Mouse (Mus musculus) heart, adult 2 months (tissue): Measurements from ENCODE around the gene Acvrl1. TPM values are rescaled to one million over a fixed set of nuclear protein-coding genes. Genes with fewer than 3 reads are reported as not detected.

ENCODE experiments used
- DNase-seq, 2 experiments: peaks; one replicate each; pipeline ENCODE4 v3.0.0; 2021
- H3K27ac ChIP-seq: fragments of 200-600 bp; 2 replicates; pipeline ENCODE4 v1.8.1; 2022
- H3K27me3 ChIP-seq: fragments of 200-500 bp; 2 replicates; pipeline ENCODE4 v1.6.1; 2012; ENCODE audit warnings: mild to moderate bottlenecking, low read length, inconsistent platforms, mixed read lengths; ENCODE audit not compliant: control insufficient read depth, insufficient read depth
- H3K36me3 ChIP-seq: fragments of 200-500 bp; 2 replicates; pipeline ENCODE4 v1.6.1; 2012; ENCODE audit warnings: low read length, inconsistent platforms; ENCODE audit not compliant: control insufficient read depth, insufficient read depth
- H3K4me1 ChIP-seq: fragments of 200-500 bp; 2 replicates; pipeline ENCODE4 v1.6.1; 2011; ENCODE audit warnings: low read length; ENCODE audit not compliant: control insufficient read depth, insufficient read depth
- H3K4me3 ChIP-seq: fragments of 200-600 bp; 2 replicates; pipeline ENCODE4 v1.8.1; 2022
- H3K79me2 ChIP-seq: fragments of 200-500 bp; replicated peaks from 2 replicates; pipeline ENCODE4 v1.6.1; 2012; ENCODE audit warnings: mild to moderate bottlenecking, inconsistent platforms, low read length, moderate library complexity, mixed read lengths; ENCODE audit not compliant: control insufficient read depth, insufficient read depth
- H3K9ac ChIP-seq: fragments of 200-500 bp; 2 replicates; pipeline ENCODE4 v1.6.1; 2012; ENCODE audit warnings: low read depth, mild to moderate bottlenecking, control low read depth, inconsistent platforms, low read length, mixed read lengths
- CTCF ChIP-seq: fragments of 200-600 bp; IDR thresholded peaks from 2 replicates; pipeline ENCODE4 v1.8.1; 2022; ENCODE audit warnings: antibody characterized with exemption, mild to moderate bottlenecking, moderate library complexity
- EP300 ChIP-seq: fragments of 200-500 bp; IDR thresholded peaks from 2 replicates; pipeline ENCODE4 v1.6.1; 2011; ENCODE audit warnings: low read depth, low read length, control low read depth; ENCODE audit not compliant: insufficient read depth
- POLR2A ChIP-seq: fragments of 200-500 bp; IDR thresholded peaks from 2 replicates; pipeline ENCODE4 v1.6.1; 2011; ENCODE audit warnings: mild to moderate bottlenecking, low read depth, low read length, control low read depth; ENCODE audit not compliant: insufficient read depth
- WGBS: fragments of 180-500 bp; shearing (Covaris S2); methylation state at CpG from one replicate; pipeline ENCODE4 v1.1.7; 2018; 5-methylcytosine and 5-hydroxymethylcytosine counted together
- intact Hi-C: fragments of 180-260 bp; cut with DNase I; formaldehyde crosslinking; loops from one replicate; pipeline ENCODE4 v1.15.1; 2025
- polyA plus RNA-seq: library from polyadenylated mRNA; depleted of rRNA; stranded (reverse); fragments of >200 nt; gene quantifications from 2 replicates; pipeline ENCODE4 v1.2.3, GENCODE M21; 2012
- total RNA-seq, 2 experiments: library from RNA; stranded (reverse); gene quantifications; 2 replicates each; pipeline ENCODE4 v1.2.3; 2021

Gene Acvrl1
- total and polyA plus RNA-seq, 3 experiments, result 24.1 to 35.0 (median 29.5) TPM

DNA sequence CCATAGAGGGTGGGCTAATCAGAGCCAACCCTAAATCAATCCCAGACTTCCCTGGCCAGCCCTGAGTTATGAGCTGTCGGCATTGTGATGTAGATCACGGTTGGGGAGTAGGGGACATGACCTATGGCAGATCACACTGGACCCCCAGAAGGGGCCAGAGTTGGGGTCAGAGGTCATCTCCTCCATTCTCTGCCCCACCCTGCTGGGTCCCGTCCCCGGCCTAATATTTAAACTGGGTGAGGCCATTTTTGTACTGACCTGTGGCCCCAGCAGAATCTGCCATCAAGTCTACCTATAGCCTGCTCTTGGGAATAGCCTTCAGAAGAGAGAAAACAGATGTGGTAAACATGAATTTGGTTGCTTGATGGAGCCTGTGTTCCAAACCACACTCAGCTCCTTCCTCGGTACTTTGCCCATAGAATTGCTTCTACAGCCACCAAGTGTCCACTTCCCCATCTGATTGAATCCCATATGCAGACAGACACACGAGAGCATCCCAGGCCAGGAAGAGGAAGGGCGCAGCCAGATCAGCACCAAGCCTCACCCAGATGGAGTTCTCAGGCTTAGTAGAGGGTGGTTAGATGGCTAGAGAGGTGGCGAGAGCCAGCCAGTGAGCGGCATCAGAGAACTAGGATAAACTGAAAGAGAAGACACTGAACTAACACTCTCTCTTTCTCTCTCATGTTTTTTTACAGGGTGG, 24.6 kb upstream of the Acvrl1 start:
- 81% methylated on average over 9 of the region's 9 CpGs for WGBS
- DNase-seq, result no peak
- TF ChIP-seq EP300 (no peak), POLR2A (no peak), CTCF (no peak)
- no peaks in the 10 kb centered on the region for H3K27me3 ChIP-seq
- no peaks in the 10 kb centered on the region for H3K36me3 ChIP-seq
- H3K9ac ChIP-seq, result no peak overlapping the region
- H3K4me1 ChIP-seq, result peaks cover 2% of the 10 kb centered on the region
- H3K27ac ChIP-seq, result no peak overlapping the region
- no peak overlapping the region for H3K4me3 ChIP-seq
- H3K79me2 ChIP-seq, result no peaks in the 10 kb centered on the region
- intact Hi-C loops, result no loop called here

- no peaks in the 10 kb centered on the region for H3K27me3 ChIP-seq
- peak; percentile 82 to 88 for DNase-seq
- peak overlapping the region; percentile 41 for H3K4me3 ChIP-seq
- 14% methylated on average over 12 of the region's 12 CpGs for WGBS
- peak overlapping the region; percentile 45 for H3K27ac ChIP-seq
- intact Hi-C loops, result loop anchor here (5.0 kb wide), 2 partner anchors 58 to 348 kb away; partner anchors contain the start of gene Gm47841
- no peaks in the 10 kb centered on the region for H3K79me2 ChIP-seq
- no peaks in the 10 kb centered on the region for H3K36me3 ChIP-seq
- H3K9ac ChIP-seq, result no peak overlapping the region
- peak; percentile 78; the same call in 1 of the 2 replicates for TF ChIP-seq EP300
- no peak; the same call in none of the 2 replicates for TF ChIP-seq CTCF
- H3K4me1 ChIP-seq, result peaks cover 2% of the 10 kb centered on the region
Observed at GRCm38 (mm10) chr15:101105496-101105994, 22.8 kb upstream of the Acvrl1 start.

DNA sequence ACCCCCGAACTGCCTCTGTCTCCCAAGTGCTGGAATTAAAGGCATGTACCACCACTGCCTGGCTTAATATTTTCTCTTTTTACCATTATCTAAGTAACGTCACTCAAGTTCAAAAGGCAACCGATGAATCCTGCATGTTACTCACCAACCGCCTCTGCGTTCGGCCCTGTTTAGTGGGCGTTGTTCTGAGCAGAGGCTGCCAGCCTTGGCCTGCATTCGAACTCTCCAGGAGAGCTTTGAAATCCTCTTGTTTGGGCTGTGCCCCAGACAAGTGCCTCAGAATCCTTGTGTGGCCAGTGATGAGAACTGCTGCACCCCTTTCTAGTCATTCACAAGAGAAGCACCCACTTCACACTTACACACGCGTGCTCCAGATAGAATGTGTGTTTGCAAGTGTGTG, 22.3 kb upstream of the Acvrl1 start:
- 83% methylated on average over 10 of the region's 10 CpGs for WGBS
- Histone ChIP-seq H3K4me1 (peaks cover 2% of the 10 kb centered on the region), H3K9ac (no peak overlapping the region), H3K4me3 (no peak overlapping the region; the same call in 1 of the 2 replicates), H3K79me2 (no peaks in the 10 kb centered on the region), H3K27me3 (no peaks in the 10 kb centered on the region), H3K36me3 (no peaks in the 10 kb centered on the region), H3K27ac (peak overlapping the region; percentile 45)
- intact Hi-C loops, result loop anchor here (5.0 kb wide), 2 partner anchors 59 to 349 kb away; partner anchors contain the start of gene Gm47841
- TF ChIP-seq POLR2A (no peak), CTCF (no peak), EP300 (no peak)
- no peak for DNase-seq

GRCm38 (mm10) chr15:101107906-101108671, 20.2 kb upstream of the Acvrl1 start:
- intact Hi-C loops, result loop anchor here (5.0 kb wide), 2 partner anchors 61 to 351 kb away; partner anchors contain the start of gene Gm47841
- H3K9ac ChIP-seq, result no peak overlapping the region
- peaks cover 4% of the 10 kb centered on the region for H3K4me1 ChIP-seq
- H3K27me3 ChIP-seq, result no peaks in the 10 kb centered on the region
- H3K79me2 ChIP-seq, result no peaks in the 10 kb centered on the region
- 60% methylated on average over 5 of the region's 5 CpGs for WGBS
- H3K27ac ChIP-seq, result no peak overlapping the region
- H3K36me3 ChIP-seq, result no peaks in the 10 kb centered on the region
- TF ChIP-seq EP300 (no peak), CTCF (peak; percentile 18; the same call in 1 of the 2 replicates)
- no peak overlapping the region for H3K4me3 ChIP-seq
- no peak for DNase-seq

GRCm38 (mm10) chr15:101113176-101113575, 15.1 kb upstream of the Acvrl1 start:
- peak overlapping the region; percentile 40 for H3K27ac ChIP-seq
- H3K9ac ChIP-seq, result no peak overlapping the region
- no peaks in the 10 kb centered on the region for H3K79me2 ChIP-seq
- intact Hi-C loops, result loop anchor here (1.0 kb wide), 1 partner anchor 32 kb away; no protein-coding TSS in a partner anchor
- 27% methylated on average over 8 of the region's 8 CpGs for WGBS
- no peaks in the 10 kb centered on the region for H3K36me3 ChIP-seq
- no peak overlapping the region for H3K4me3 ChIP-seq
- TF ChIP-seq POLR2A (peak; percentile 58), EP300 (peak; percentile 22; the same call in 1 of the 2 replicates), CTCF (peak; percentile 33)
- DNase-seq, result peak; percentile 64 to 81
- no peaks in the 10 kb centered on the region for H3K27me3 ChIP-seq
- H3K4me1 ChIP-seq, result peaks cover 3% of the 10 kb centered on the region; the same call in 1 of the 2 replicates
